ENCODE assay signal across 9 mouse cellular contexts in genomic region chr15:78257326-78258050, GRCm38 (mm10). TPM values are rescaled to one million over a fixed set of nuclear protein-coding genes. Genes with fewer than 3 reads are reported as not detected.
DNase-seq lines count a peak whose midpoint lies in the region; ATAC-seq and TF ChIP-seq lines count a peak whose summit lies in the region.
"Had no signal": no experiment of that assay in that cellular context is flagged by ENCODE, and none has a peak within 500 bp of the region (broad histone marks: within the 10 kb centered on the region; RNA-seq: fewer than 3 reads in every experiment).

No protein-coding gene starts in this region.

- peak; percentile 78; the same call in 1 of the 2 replicates for TF ChIP-seq CTCF in brain, embryonic 14.5 days (IDR thresholded peaks at IDR 0.05; ENCODE audit: borderline replicate concordance, extremely low read depth, insufficient read depth, insufficient read length)
- peak; percentile 91 for TF ChIP-seq CTCF in stomach, postnatal 0 days (IDR thresholded peaks at IDR 0.05; ENCODE audit: low read depth)

- H3K9me3 ChIP-seq in midbrain, embryonic 10.5 days (replicated peaks): no peaks in the 10 kb centered on the region
- no peaks in the 10 kb centered on the region for H3K9me3 ChIP-seq in midbrain, embryonic 15.5 days
- H3K9me3 ChIP-seq in forebrain, embryonic 14.5 days (replicated peaks; ENCODE audit: control insufficient read depth, low read length): no peaks in the 10 kb centered on the region
- no peaks in the 10 kb centered on the region for H3K9me3 ChIP-seq in hindbrain, embryonic 16.5 days (ENCODE audit: control insufficient read depth, low read length)
- no peaks in the 10 kb centered on the region for H3K9me3 ChIP-seq in limb, embryonic 14.5 days (ENCODE audit: control insufficient read depth, low read length)
- H3K9me3 ChIP-seq in stomach, postnatal 0 days (ENCODE audit: control insufficient read depth, low read length): no peaks in the 10 kb centered on the region
- H3K9me3 ChIP-seq: embryonic facial prominence, embryonic 13.5 days had no signal

- WGBS in midbrain, embryonic 10.5 days: 38% methylated on average over 7 of the region's 7 CpGs
- 44% methylated on average over 7 of the region's 7 CpGs for WGBS in midbrain, embryonic 15.5 days
- 41% methylated on average over 7 of the region's 7 CpGs for WGBS in forebrain, embryonic 14.5 days
- 35% methylated on average over 7 of the region's 7 CpGs for WGBS in hindbrain, embryonic 16.5 days
- 49% methylated on average over 7 of the region's 7 CpGs for WGBS in limb, embryonic 14.5 days
- 33% methylated on average over 7 of the region's 7 CpGs for WGBS in stomach, postnatal 0 days

- TF ChIP-seq POLR2A in brain, embryonic 14.5 days (IDR thresholded peaks at IDR 0.05; ENCODE audit: borderline replicate concordance, extremely low read depth, insufficient read depth, insufficient read length, poor library complexity, severe bottlenecking): no peak
- TF ChIP-seq POLR2A in limb, embryonic 14.5 days (IDR thresholded peaks at IDR 0.05; ENCODE audit: borderline replicate concordance, extremely low read depth, insufficient read depth, insufficient read length): no peak

- H3K4me1 ChIP-seq in midbrain, embryonic 10.5 days: peaks cover 5% of the 10 kb centered on the region
- H3K4me1 ChIP-seq in midbrain, embryonic 15.5 days: no peaks in the 10 kb centered on the region
- H3K4me1 ChIP-seq in forebrain, embryonic 14.5 days (ENCODE audit: control insufficient read depth, insufficient read depth, low read length): no peaks in the 10 kb centered on the region
- no peaks in the 10 kb centered on the region for H3K4me1 ChIP-seq in hindbrain, embryonic 16.5 days (ENCODE audit: control insufficient read depth, insufficient read depth, low read depth, low read length)
- no peaks in the 10 kb centered on the region for H3K4me1 ChIP-seq in limb, embryonic 14.5 days (ENCODE audit: control insufficient read depth, insufficient read depth, low read length)
- no peaks in the 10 kb centered on the region for H3K4me1 ChIP-seq in stomach, postnatal 0 days (replicated peaks; ENCODE audit: control insufficient read depth, insufficient read depth)
- H3K4me1 ChIP-seq: embryonic facial prominence, embryonic 13.5 days had no signal

- H3K27me3 ChIP-seq in midbrain, embryonic 10.5 days (ENCODE audit: low read depth, poor library complexity, severe bottlenecking): 0 out of 2 replicates have a peak, but pooled peaks cover 4% of the 10 kb centered on the region
- H3K27me3 ChIP-seq in midbrain, embryonic 15.5 days (replicated peaks): 0 out of 2 replicates have a peak, but pooled peaks cover 6% of the 10 kb centered on the region
- H3K27me3 ChIP-seq in forebrain, embryonic 14.5 days (replicated peaks; ENCODE audit: control insufficient read depth, insufficient read depth, low read length): no peaks in the 10 kb centered on the region
- no peaks in the 10 kb centered on the region; the same call in 1 of the 2 replicates for H3K27me3 ChIP-seq in hindbrain, embryonic 16.5 days (replicated peaks; ENCODE audit: control insufficient read depth, insufficient read depth, low read length)
- no peaks in the 10 kb centered on the region for H3K27me3 ChIP-seq in limb, embryonic 14.5 days (ENCODE audit: control insufficient read depth, insufficient read depth, low read length)
- H3K27me3 ChIP-seq in stomach, postnatal 0 days (ENCODE audit: control insufficient read depth, insufficient read depth, low read length): no peaks in the 10 kb centered on the region

- ATAC-seq in midbrain, embryonic 15.5 days (replicated peaks): no peak
- ATAC-seq in forebrain, embryonic 14.5 days: peak; percentile 15; the same call in 1 of the 2 replicates
- ATAC-seq in hindbrain, embryonic 16.5 days: peak; percentile 73
- ATAC-seq in limb, embryonic 14.5 days (ENCODE audit: low FRiP score, low read depth): no peak
- peak; percentile 37; the same call in 1 of the 2 replicates for ATAC-seq in stomach, postnatal 0 days (ENCODE audit: low FRiP score, low TSS enrichment)

- H3K4me3 ChIP-seq in midbrain, embryonic 10.5 days: no peak overlapping the region
- no peak overlapping the region for H3K4me3 ChIP-seq in midbrain, embryonic 15.5 days
- no peak overlapping the region for H3K4me3 ChIP-seq in forebrain, embryonic 14.5 days (ENCODE audit: low read depth, low read length)
- no peak overlapping the region for H3K4me3 ChIP-seq in hindbrain, embryonic 16.5 days (ENCODE audit: low read length)
- H3K4me3 ChIP-seq in limb, embryonic 14.5 days (replicated peaks; ENCODE audit: low read length): no peak overlapping the region
- H3K4me3 ChIP-seq in stomach, postnatal 0 days (ENCODE audit: low read depth, low read length): no peak overlapping the region
- H3K4me3 ChIP-seq: embryonic facial prominence, embryonic 13.5 days had no signal

- H3K4me2 ChIP-seq in midbrain, embryonic 15.5 days: no peak overlapping the region
- no peak overlapping the region for H3K4me2 ChIP-seq in forebrain, embryonic 14.5 days (ENCODE audit: low read length)
- no peak overlapping the region for H3K4me2 ChIP-seq in hindbrain, embryonic 16.5 days (ENCODE audit: low read length)
- H3K4me2 ChIP-seq in limb, embryonic 14.5 days (replicated peaks; ENCODE audit: low read depth, low read length, severe bottlenecking): no peak overlapping the region
- H3K4me2 ChIP-seq in stomach, postnatal 0 days (replicated peaks; ENCODE audit: low read depth): no peak overlapping the region
- H3K4me2 ChIP-seq: embryonic facial prominence, embryonic 13.5 days had no signal

- no peak overlapping the region for H3K9ac ChIP-seq in midbrain, embryonic 15.5 days
- no peak overlapping the region for H3K9ac ChIP-seq in forebrain, embryonic 14.5 days (ENCODE audit: low read length)
- H3K9ac ChIP-seq in hindbrain, embryonic 16.5 days (ENCODE audit: low read depth, low read length): peak overlapping the region; percentile 5; the same call in 1 of the 2 replicates
- H3K9ac ChIP-seq in limb, embryonic 14.5 days (ENCODE audit: low read depth, low read length, severe bottlenecking): no peak overlapping the region
- no peak overlapping the region for H3K9ac ChIP-seq in stomach, postnatal 0 days (ENCODE audit: low read length)
- H3K9ac ChIP-seq: embryonic facial prominence, embryonic 13.5 days had no signal

- DNase-seq in midbrain, embryonic 10.5 days (ENCODE audit: low spot score): peak; percentile 62
- peak; percentile 77 for DNase-seq in brain, embryonic 14.5 days (ENCODE audit: low read depth)
- peak; percentile 71 for DNase-seq in forebrain, embryonic 14.5 days (ENCODE audit: low spot score)
- DNase-seq in limb, embryonic 14.5 days (ENCODE audit: low spot score): peak; percentile 70
- DNase-seq in monocyte, adult 2 months (ENCODE audit: low read depth in 1 of 2, low spot score in 2 of 2): peak; percentile 52 to 67
- peak; percentile 57 for DNase-seq in stomach, postnatal 0 days (ENCODE audit: low spot score)

- H3K27ac ChIP-seq in midbrain, embryonic 10.5 days (replicated peaks): peak overlapping the region; percentile 25; the same call in 1 of the 2 replicates
- H3K27ac ChIP-seq in midbrain, embryonic 15.5 days: no peak overlapping the region
- no peak overlapping the region for H3K27ac ChIP-seq in forebrain, embryonic 14.5 days (ENCODE audit: low read depth, low read length)
- no peak overlapping the region for H3K27ac ChIP-seq in hindbrain, embryonic 16.5 days (ENCODE audit: low read depth, low read length)
- no peak overlapping the region for H3K27ac ChIP-seq in limb, embryonic 14.5 days (replicated peaks; ENCODE audit: low read depth, low read length)
- no peak overlapping the region for H3K27ac ChIP-seq in stomach, postnatal 0 days (replicated peaks)
- H3K27ac ChIP-seq: embryonic facial prominence, embryonic 13.5 days had no signal

- no peak for TF ChIP-seq EP300 in stomach, postnatal 0 days (optimal IDR thresholded peaks at IDR 0.05)

- no peaks in the 10 kb centered on the region for H3K36me3 ChIP-seq in midbrain, embryonic 10.5 days
- H3K36me3 ChIP-seq in midbrain, embryonic 15.5 days (replicated peaks): no peaks in the 10 kb centered on the region
- H3K36me3 ChIP-seq in forebrain, embryonic 14.5 days (ENCODE audit: control insufficient read depth, insufficient read depth, low read length): no peaks in the 10 kb centered on the region
- H3K36me3 ChIP-seq in hindbrain, embryonic 16.5 days (ENCODE audit: control insufficient read depth, insufficient read depth, low read length): no peaks in the 10 kb centered on the region
- H3K36me3 ChIP-seq in limb, embryonic 14.5 days (ENCODE audit: control insufficient read depth, insufficient read depth, low read length): no peaks in the 10 kb centered on the region
- no peaks in the 10 kb centered on the region for H3K36me3 ChIP-seq in stomach, postnatal 0 days (ENCODE audit: control insufficient read depth, insufficient read depth, low read length)
- H3K36me3 ChIP-seq: embryonic facial prominence, embryonic 13.5 days had no signal

RNA-seq across cellular contexts. Expression of gene Ncf4, which starts 12.9 kb away (rescaled TPM):
- polyA plus RNA-seq in midbrain, embryonic 10.5 days (2016; fragmentation: Nextera tagmentation; extraction: Ambion mirVana): 3.5 and 6.6 TPM in 2 replicates
- polyA plus RNA-seq in midbrain, embryonic 15.5 days (2015; fragmentation: Nextera tagmentation; extraction: Ambion mirVana): 1.4 and 1.5 TPM in 2 replicates
- polyA plus RNA-seq in brain, embryonic 14.5 days (2012; rRNA removed): 0.66 and 1.1 TPM in 2 replicates
- polyA plus RNA-seq in forebrain, embryonic 14.5 days (2014; fragmentation: Nextera tagmentation; extraction: Ambion mirVana): 1.1 TPM in 2 replicates
- polyA plus RNA-seq in hindbrain, embryonic 16.5 days (2015; fragmentation: Nextera tagmentation; extraction: Ambion mirVana): 1.2 and 1.6 TPM in 2 replicates
- 4.0 and 4.1 TPM in 2 replicates for polyA plus RNA-seq in limb, embryonic 14.5 days (2012; rRNA removed)
- polyA plus RNA-seq in limb, embryonic 14.5 days (2014; fragmentation: Nextera tagmentation; extraction: Ambion mirVana): 5.4 and 5.6 TPM in 2 replicates
- polyA plus RNA-seq in stomach, postnatal 0 days (2015; fragmentation: Nextera tagmentation; extraction: Ambion mirVana): 2.7 and 2.9 TPM in 2 replicates

RNA-seq across cellular contexts. Expression of gene Csf2rb2, which starts 48.0 kb away (rescaled TPM):
- polyA plus RNA-seq in midbrain, embryonic 10.5 days (2016; fragmentation: Nextera tagmentation; extraction: Ambion mirVana): 0.29 and 0.37 TPM in 2 replicates
- 0.12 and 0.29 TPM in 2 replicates for polyA plus RNA-seq in midbrain, embryonic 15.5 days (2015; fragmentation: Nextera tagmentation; extraction: Ambion mirVana)
- 0.29 and 0.32 TPM in 2 replicates for polyA plus RNA-seq in brain, embryonic 14.5 days (2012; rRNA removed)
- not detected in 2 replicates for polyA plus RNA-seq in forebrain, embryonic 14.5 days (2014; fragmentation: Nextera tagmentation; extraction: Ambion mirVana)
- polyA plus RNA-seq in hindbrain, embryonic 16.5 days (2015; fragmentation: Nextera tagmentation; extraction: Ambion mirVana): 0.06 and 0.16 TPM in 2 replicates
- 1.6 and 2.6 TPM in 2 replicates for polyA plus RNA-seq in limb, embryonic 14.5 days (2012; rRNA removed)
- polyA plus RNA-seq in limb, embryonic 14.5 days (2014; fragmentation: Nextera tagmentation; extraction: Ambion mirVana): 0.59 and 0.88 TPM in 2 replicates
- polyA plus RNA-seq in stomach, postnatal 0 days (2015; fragmentation: Nextera tagmentation; extraction: Ambion mirVana): 0.17 and 0.24 TPM in 2 replicates

RNA-seq across cellular contexts. Expression of gene Pvalb, which starts 51.3 kb away (rescaled TPM):
- 0.12 TPM in 1 of 2 replicates, not detected in the other for polyA plus RNA-seq in midbrain, embryonic 10.5 days (2016; fragmentation: Nextera tagmentation; extraction: Ambion mirVana)
- polyA plus RNA-seq in midbrain, embryonic 15.5 days (2015; fragmentation: Nextera tagmentation; extraction: Ambion mirVana): 1.7 and 3.0 TPM in 2 replicates
- polyA plus RNA-seq in brain, embryonic 14.5 days (2012; rRNA removed): 1.00 and 2.9 TPM in 2 replicates
- 0.19 and 1.3 TPM in 2 replicates for polyA plus RNA-seq in forebrain, embryonic 14.5 days (2014; fragmentation: Nextera tagmentation; extraction: Ambion mirVana)
- polyA plus RNA-seq in hindbrain, embryonic 16.5 days (2015; fragmentation: Nextera tagmentation; extraction: Ambion mirVana): 5.8 and 7.0 TPM in 2 replicates
- polyA plus RNA-seq in limb, embryonic 14.5 days (2012; rRNA removed): 0.16 TPM in 1 of 2 replicates, not detected in the other
- polyA plus RNA-seq in limb, embryonic 14.5 days (2014; fragmentation: Nextera tagmentation; extraction: Ambion mirVana): 0.29 TPM in 1 of 2 replicates, not detected in the other
- 0.11 TPM in 1 of 2 replicates, not detected in the other for polyA plus RNA-seq in stomach, postnatal 0 days (2015; fragmentation: Nextera tagmentation; extraction: Ambion mirVana)
- polyA plus RNA-seq: embryonic facial prominence, embryonic 13.5 days had no signal

Comparison
In these comparisons a context has a peak if more than half of its experiments do, and no peak if none do; other contexts are left out.
1. ATAC-seq: peak in forebrain, embryonic 14.5 days (single experiment), hindbrain, embryonic 16.5 days (single experiment) and stomach, postnatal 0 days (single experiment); none in midbrain, embryonic 15.5 days (single experiment) and limb, embryonic 14.5 days (single experiment).
2. Peak in every context shown above with its lines, with median percentiles within 50 percentile points of each other: DNase-seq.